Mouse (Mus musculus): ENCODE data around the gene Mlx.

- TF ChIP-seq CTCF (IDR thresholded peaks at IDR 0.05; ENCODE audit: low read depth, low read length) (no peak), GATA1 (IDR thresholded peaks at IDR 0.05; ENCODE audit: borderline replicate concordance, low read length) (no peak)
Measured at GRCm38 (mm10) chr11:101052751-101053473, 34.2 kb upstream of the Mlx start.
